Mouse (Mus musculus): ENCODE results near the gene Ptbp3.

GRCm38 (mm10) chr4:59465449-59465848 lies 83.7 kb downstream of the Ptbp3 start:
- TF ChIP-seq JUND (IDR thresholded peaks at IDR 0.05; ENCODE audit: low read depth, low read length) (no peak), TAL1 (IDR thresholded peaks at IDR 0.05; ENCODE audit: low read length) (no peak), HCFC1 (IDR thresholded peaks at IDR 0.05; ENCODE audit: low read depth, low read length) (no peak), POLR2A (IDR thresholded peaks at IDR 0.05; ENCODE audit: control insufficient read depth in 1 of 2, insufficient read depth in 1 of 2, low read depth in 1 of 2, low read length in 2 of 2, poor library complexity in 1 of 2) (no peak), CTCF (IDR thresholded peaks at IDR 0.05 in 2 of 3, conservative IDR thresholded peaks at IDR 0.05 in 1 of 3; ENCODE audit: control insufficient read depth in 1 of 3, insufficient read depth in 1 of 3, low read depth in 2 of 3, low read length in 3 of 3, poor library complexity in 1 of 3, severe bottlenecking in 1 of 3) (no peak), ZNF384 (IDR thresholded peaks at IDR 0.05; ENCODE audit: low read depth, low read length) (no peak), POLR2AphosphoS2 (IDR thresholded peaks at IDR 0.05; ENCODE audit: low read length) (no peak)
